Mouse (Mus musculus): ENCODE measurements around the gene C8a.

Gene C8a

GRCm38 (mm10) chr4:104768190-104768589 is 108.0 kb downstream of the C8a start:
- 85% methylated on average over 4 of the region's 4 CpGs for WGBS

- 94% methylated on average over 8 of the region's 8 CpGs for WGBS
These were observed 110.1 kb downstream of the C8a start, which contains the start of gene C8b for GRCm38 (mm10) chr4:104766065-104766464. Gene C8b (plus strand): TSS chr4:104766317.
